Mouse (Mus musculus) forebrain, embryonic 16.5 days (tissue): ENCODE data around the gene Fam207a. TPM values are rescaled to one million over a fixed set of nuclear protein-coding genes. Genes with fewer than 3 reads are reported as not detected.

Experiments
- ATAC-seq: fragments of 200-750 bp; cut with Nextera tagmentation; 2 replicates; pipeline ENCODE4 v1.8.0; 2017; ENCODE audit warnings: mild to moderate bottlenecking, moderate library complexity
- H3K27ac ChIP-seq: fragments of 300-500 bp; sonication (generic); 2 replicates; pipeline ENCODE4 v1.5.1; 2014; ENCODE audit warnings: low read length, control low read depth
- H3K27me3 ChIP-seq: fragments of 300-500 bp; sonication (generic); replicated peaks from 2 replicates; pipeline ENCODE4 v1.6.1; 2014; ENCODE audit warnings: low read length; ENCODE audit not compliant: control insufficient read depth, insufficient read depth
- H3K36me3 ChIP-seq: fragments of 300-500 bp; sonication (generic); 2 replicates; pipeline ENCODE4 v1.6.1; 2014; ENCODE audit not compliant: control insufficient read depth, insufficient read depth
- H3K4me1 ChIP-seq: fragments of 300-500 bp; sonication (generic); replicated peaks from 2 replicates; pipeline ENCODE4 v1.6.1; 2014; ENCODE audit warnings: low read length; ENCODE audit not compliant: control insufficient read depth, insufficient read depth
- H3K4me2 ChIP-seq: fragments of 300-500 bp; sonication (generic); 2 replicates; pipeline ENCODE4 v1.6.1; 2014; ENCODE audit warnings: mild to moderate bottlenecking, low read length, control low read depth
- H3K4me3 ChIP-seq: fragments of 300-500 bp; sonication (generic); replicated peaks from 2 replicates; pipeline ENCODE4 v1.5.1; 2014; ENCODE audit warnings: mild to moderate bottlenecking, low read length, control low read depth
- H3K9ac ChIP-seq: fragments of 300-500 bp; sonication (generic); replicated peaks from 2 replicates; pipeline ENCODE4 v1.6.1; 2014; ENCODE audit warnings: low read depth, low read length, control low read depth
- H3K9me3 ChIP-seq: fragments of 300-500 bp; sonication (generic); 2 replicates; pipeline ENCODE4 v1.6.1; 2016; ENCODE audit warnings: low read length; ENCODE audit not compliant: control insufficient read depth
- WGBS: fragments of 180-500 bp; shearing (Covaris S2); extraction: QIAGEN DNeasy Blood & Tissue Kit; methylation state at CpG from one replicate; pipeline ENCODE4 v1.1.7; 2014; 5-methylcytosine and 5-hydroxymethylcytosine counted together
- polyA plus RNA-seq: library from polyadenylated mRNA; unstranded; fragments of >200 nt; fragmentation: Nextera tagmentation; extraction: Ambion mirVana; gene quantifications from 2 replicates; pipeline ENCODE4 v1.2.1, GENCODE M21; 2015

Fam207a gene
- polyA plus RNA-seq, 1 experiment from 2014 or later = 42.8 TPM

GRCm38 (mm10) chr10:77552162-77552561 lies 36.6 kb upstream of the Fam207a start:
- 91% methylated on average over 5 of the region's 5 CpGs for WGBS
- no peaks in the 10 kb centered on the region for H3K36me3 ChIP-seq
- ATAC-seq = no peak
- H3K4me2 ChIP-seq = no peak overlapping the region
- H3K4me3 ChIP-seq = no peak overlapping the region
- no peaks in the 10 kb centered on the region for H3K27me3 ChIP-seq
- H3K27ac ChIP-seq = no peak overlapping the region
- H3K9me3 ChIP-seq = no peaks in the 10 kb centered on the region
- no peak overlapping the region for H3K9ac ChIP-seq
- H3K4me1 ChIP-seq = no peaks in the 10 kb centered on the region

- H3K27ac ChIP-seq = no peak overlapping the region
- no peaks in the 10 kb centered on the region for H3K9me3 ChIP-seq
- H3K4me1 ChIP-seq = no peaks in the 10 kb centered on the region
- no peaks in the 10 kb centered on the region for H3K36me3 ChIP-seq
- no peak overlapping the region for H3K4me2 ChIP-seq
- H3K4me3 ChIP-seq = no peak overlapping the region
- no peak overlapping the region for H3K9ac ChIP-seq
- WGBS = 69% methylated on average over 11 of the region's 11 CpGs
- ATAC-seq = no peak
- no peaks in the 10 kb centered on the region for H3K27me3 ChIP-seq
Measured at GRCm38 (mm10) chr10:77550874-77551273, 35.3 kb upstream of the Fam207a start.

GRCm38 (mm10) chr10:77548576-77548975 lies 33.0 kb upstream of the Fam207a start:
- Histone ChIP-seq H3K36me3 (no peaks in the 10 kb centered on the region), H3K4me3 (no peak overlapping the region), H3K9ac (no peak overlapping the region), H3K27ac (no peak overlapping the region), H3K9me3 (no peaks in the 10 kb centered on the region), H3K27me3 (no peaks in the 10 kb centered on the region), H3K4me2 (no peak overlapping the region), H3K4me1 (no peaks in the 10 kb centered on the region)
- no peak for ATAC-seq
- 87% methylated on average over 10 of the region's 10 CpGs for WGBS

GRCm38 (mm10) chr10:77544916-77545315 lies 29.3 kb upstream of the Fam207a start:
- Histone ChIP-seq H3K9me3 (no peaks in the 10 kb centered on the region), H3K9ac (no peak overlapping the region), H3K4me3 (no peak overlapping the region), H3K36me3 (no peaks in the 10 kb centered on the region), H3K27ac (no peak overlapping the region), H3K4me1 (no peaks in the 10 kb centered on the region), H3K4me2 (no peak overlapping the region), H3K27me3 (no peaks in the 10 kb centered on the region)
- ATAC-seq = no peak
- WGBS = 77% methylated on average over 5 of the region's 5 CpGs

GRCm38 (mm10) chr10:77543226-77543625 lies 27.6 kb upstream of the Fam207a start:
- no peaks in the 10 kb centered on the region for H3K9me3 ChIP-seq
- no peak overlapping the region for H3K4me2 ChIP-seq
- H3K4me1 ChIP-seq = no peaks in the 10 kb centered on the region
- no peaks in the 10 kb centered on the region for H3K36me3 ChIP-seq
- no peaks in the 10 kb centered on the region for H3K27me3 ChIP-seq
- H3K4me3 ChIP-seq = no peak overlapping the region
- no peak overlapping the region for H3K27ac ChIP-seq
- ATAC-seq = no peak
- H3K9ac ChIP-seq = no peak overlapping the region
- 43% methylated on average over 7 of the region's 7 CpGs for WGBS

- ATAC-seq = no peak
- Histone ChIP-seq H3K27me3 (no peaks in the 10 kb centered on the region), H3K4me3 (no peak overlapping the region), H3K36me3 (no peaks in the 10 kb centered on the region), H3K27ac (no peak overlapping the region), H3K9me3 (no peaks in the 10 kb centered on the region), H3K4me2 (no peak overlapping the region), H3K9ac (no peak overlapping the region), H3K4me1 (no peaks in the 10 kb centered on the region)
- WGBS = 79% methylated on average over 10 of the region's 10 CpGs
Measured at GRCm38 (mm10) chr10:77541864-77542666, 26.5 kb upstream of the Fam207a start.

GRCm38 (mm10) chr10:77540576-77541102 lies 25.1 kb upstream of the Fam207a start:
- Histone ChIP-seq H3K27ac (no peak overlapping the region), H3K4me3 (no peak overlapping the region), H3K9ac (no peak overlapping the region), H3K36me3 (no peaks in the 10 kb centered on the region), H3K27me3 (no peaks in the 10 kb centered on the region), H3K4me2 (no peak overlapping the region), H3K4me1 (no peaks in the 10 kb centered on the region), H3K9me3 (no peaks in the 10 kb centered on the region)
- WGBS = 89% methylated on average over 4 of the region's 4 CpGs
- ATAC-seq = no peak

GRCm38 (mm10) chr10:77539320-77539945 lies 23.8 kb upstream of the Fam207a start:
- no peak overlapping the region for H3K9ac ChIP-seq
- no peak overlapping the region for H3K4me3 ChIP-seq
- no peaks in the 10 kb centered on the region for H3K9me3 ChIP-seq
- no peak for ATAC-seq
- no peak overlapping the region for H3K4me2 ChIP-seq
- H3K36me3 ChIP-seq = no peaks in the 10 kb centered on the region
- no peaks in the 10 kb centered on the region for H3K4me1 ChIP-seq
- no peak overlapping the region for H3K27ac ChIP-seq
- no peaks in the 10 kb centered on the region for H3K27me3 ChIP-seq
- WGBS = 81% methylated on average over 7 of the region's 7 CpGs

- H3K4me3 ChIP-seq = no peak overlapping the region
- H3K9ac ChIP-seq = no peak overlapping the region
- H3K9me3 ChIP-seq = no peaks in the 10 kb centered on the region
- 90% methylated on average over 11 of the region's 11 CpGs for WGBS
- ATAC-seq = no peak
- H3K4me1 ChIP-seq = no peaks in the 10 kb centered on the region
- H3K27me3 ChIP-seq = no peaks in the 10 kb centered on the region
- H3K27ac ChIP-seq = no peak overlapping the region
- H3K4me2 ChIP-seq = no peak overlapping the region
- H3K36me3 ChIP-seq = no peaks in the 10 kb centered on the region
Measured at GRCm38 (mm10) chr10:77537215-77538209, 21.9 kb upstream of the Fam207a start.
